Mouse (Mus musculus): ENCODE data around the gene Adra1b. TPM values are rescaled to one million over a fixed set of nuclear protein-coding genes. Genes with fewer than 3 reads are reported as not detected.

Adra1b gene
- total RNA-seq, 1 experiment from 2014 or later = not detected

- ATAC-seq (replicated peaks; ENCODE audit: low read depth, poor library complexity, severe bottlenecking) = no peak
These were observed 2.3 kb upstream of the Adra1b start for GRCm38 (mm10) chr11:43903351-43903750.

GRCm38 (mm10) chr11:43899696-43900095, 1.3 kb downstream of the Adra1b start:
- no peak for ATAC-seq (replicated peaks; ENCODE audit: low read depth, poor library complexity, severe bottlenecking)

- no peak for ATAC-seq (replicated peaks; ENCODE audit: low read depth, poor library complexity, severe bottlenecking)
These were observed 5.7 kb downstream of the Adra1b start for GRCm38 (mm10) chr11:43895323-43895722.

GRCm38 (mm10) chr11:43892546-43892945, 8.5 kb downstream of the Adra1b start:
- ATAC-seq (replicated peaks; ENCODE audit: low read depth, poor library complexity, severe bottlenecking) = no peak

- ATAC-seq (replicated peaks; ENCODE audit: low read depth, poor library complexity, severe bottlenecking) = no peak
These were observed 9.6 kb downstream of the Adra1b start for GRCm38 (mm10) chr11:43891457-43891856.

- ATAC-seq (replicated peaks; ENCODE audit: low read depth, poor library complexity, severe bottlenecking) = no peak
These were observed 11.6 kb downstream of the Adra1b start for GRCm38 (mm10) chr11:43889208-43889915.

GRCm38 (mm10) chr11:43888736-43889135, 12.3 kb downstream of the Adra1b start:
- no peak for ATAC-seq (replicated peaks; ENCODE audit: low read depth, poor library complexity, severe bottlenecking)

- no peak for ATAC-seq (replicated peaks; ENCODE audit: low read depth, poor library complexity, severe bottlenecking)
These were observed 13.4 kb downstream of the Adra1b start for GRCm38 (mm10) chr11:43887597-43887996.

- ATAC-seq (replicated peaks; ENCODE audit: low read depth, poor library complexity, severe bottlenecking) = no peak
These were observed 16.5 kb downstream of the Adra1b start for GRCm38 (mm10) chr11:43884521-43884920.

GRCm38 (mm10) chr11:43883641-43884181, 17.3 kb downstream of the Adra1b start:
- no peak for ATAC-seq (replicated peaks; ENCODE audit: low read depth, poor library complexity, severe bottlenecking)

GRCm38 (mm10) chr11:43877211-43877610, 23.8 kb downstream of the Adra1b start:
- ATAC-seq (replicated peaks; ENCODE audit: low read depth, poor library complexity, severe bottlenecking) = no peak

- ATAC-seq (replicated peaks; ENCODE audit: low read depth, poor library complexity, severe bottlenecking) = no peak
These were observed 33.2 kb downstream of the Adra1b start for GRCm38 (mm10) chr11:43867721-43868281.

- ATAC-seq (replicated peaks; ENCODE audit: low read depth, poor library complexity, severe bottlenecking) = no peak
These were observed 35.5 kb downstream of the Adra1b start for GRCm38 (mm10) chr11:43865298-43866165.

- ATAC-seq (replicated peaks; ENCODE audit: low read depth, poor library complexity, severe bottlenecking) = no peak
These were observed 48.0 kb downstream of the Adra1b start for GRCm38 (mm10) chr11:43853046-43853445.

- no peak for ATAC-seq (replicated peaks; ENCODE audit: low read depth, poor library complexity, severe bottlenecking)
These were observed 53.0 kb downstream of the Adra1b start for GRCm38 (mm10) chr11:43848056-43848455.

GRCm38 (mm10) chr11:43841596-43841995, 59.4 kb downstream of the Adra1b start:
- ATAC-seq (replicated peaks; ENCODE audit: low read depth, poor library complexity, severe bottlenecking) = no peak

GRCm38 (mm10) chr11:43840491-43840890, 60.5 kb downstream of the Adra1b start:
- ATAC-seq (replicated peaks; ENCODE audit: low read depth, poor library complexity, severe bottlenecking) = no peak

- ATAC-seq (replicated peaks; ENCODE audit: low read depth, poor library complexity, severe bottlenecking) = peak; percentile 98
These were observed 64.9 kb downstream of the Adra1b start for GRCm38 (mm10) chr11:43835880-43836740.

GRCm38 (mm10) chr11:43835456-43835855, 65.6 kb downstream of the Adra1b start:
- no peak for ATAC-seq (replicated peaks; ENCODE audit: low read depth, poor library complexity, severe bottlenecking)

- ATAC-seq (replicated peaks; ENCODE audit: low read depth, poor library complexity, severe bottlenecking) = no peak
These were observed 66.5 kb downstream of the Adra1b start for GRCm38 (mm10) chr11:43834531-43834930.
